Mouse (Mus musculus): ENCODE data around the gene E130114P18Rik.

DNA sequence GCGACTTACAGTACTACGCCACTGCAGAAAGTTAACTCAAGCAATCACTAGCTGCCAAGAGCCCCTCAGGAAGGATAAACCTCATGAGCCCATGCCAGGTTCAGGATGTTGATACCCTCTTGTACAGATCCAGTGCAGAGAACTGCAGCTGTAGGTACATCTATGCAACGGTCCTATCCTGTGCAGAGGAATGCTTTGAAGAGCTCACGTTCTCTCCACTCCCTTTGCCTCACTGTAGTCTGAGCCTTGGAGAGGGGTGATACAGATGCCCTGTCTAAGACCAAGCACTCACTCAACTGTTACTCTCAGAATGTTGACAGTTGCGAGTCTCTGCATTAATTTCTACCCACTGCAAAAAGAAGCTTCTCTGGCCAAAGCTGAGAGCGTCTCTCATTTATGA lies 54.5 kb downstream of the E130114P18Rik start:
- no peak for TF ChIP-seq CTCF (IDR thresholded peaks at IDR 0.05; ENCODE audit: extremely low read depth, insufficient read length, insufficient replicate concordance, low read depth, low read length)
- TF ChIP-seq POLR2A (IDR thresholded peaks at IDR 0.05; ENCODE audit: low read depth, low read length), result no peak

Measured in small intestine, adult 2 months (tissue).